Mouse (Mus musculus): ENCODE data around the gene Lrrc56. TPM values are rescaled to one million over a fixed set of nuclear protein-coding genes. Genes with fewer than 3 reads are reported as not detected.
A peak's percentile ranks its signal among the peaks of the same experiment; 100 is the strongest.

The Lrrc56 gene
- 5.3 and 6.5 TPM in 2 replicates for polyA plus RNA-seq (2015; fragmentation: Nextera tagmentation; extraction: Ambion mirVana)

DNA sequence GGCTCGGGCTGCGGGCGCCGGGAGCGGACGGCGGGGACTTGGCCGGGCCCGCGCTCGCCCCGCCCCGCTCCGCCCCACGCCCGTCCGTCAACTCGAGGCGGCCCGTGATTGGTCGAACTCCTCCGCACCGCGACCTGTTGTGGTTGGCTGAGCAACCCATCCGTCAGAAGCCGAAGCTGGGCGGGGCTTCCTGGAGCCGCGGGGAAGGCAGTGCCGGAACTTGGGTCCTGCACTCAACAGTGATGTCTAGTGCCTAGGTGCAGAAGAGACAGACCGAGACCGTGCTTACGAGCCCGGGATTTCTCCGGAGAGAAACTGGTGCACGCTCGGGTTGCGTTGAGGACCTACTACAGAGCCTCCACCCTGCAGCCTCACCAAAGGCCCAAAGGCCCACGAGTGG is at the start of gene Lrrc56, which contains the start of gene Hras:
Gene Lrrc56 (plus strand): TSS at position 210 of the 400 bp plus-strand sequence.
Gene Hras (minus strand): TSS at position 58 of the 400 bp plus-strand sequence.
- Histone ChIP-seq H3K27ac (ENCODE audit: low read length) (peak within 1 kb of the TSS; percentile 90), H3K9me3 (ENCODE audit: control insufficient read depth, low read length) (no peaks in the 10 kb centered on the region), H3K9ac (ENCODE audit: low read depth, low read length) (peak within 1 kb of the TSS; percentile 92), H3K4me2 (ENCODE audit: low read depth, low read length) (peak within 1 kb of the TSS; percentile 97), H3K4me1 (ENCODE audit: control insufficient read depth, insufficient read depth, low read length) (peaks cover 17% of the 10 kb centered on the region), H3K27me3 (replicated peaks; ENCODE audit: control insufficient read depth, insufficient read depth, low read length) (no peaks in the 10 kb centered on the region), H3K4me3 (ENCODE audit: low read length) (peak within 1 kb of the TSS; percentile 92), H3K36me3 (ENCODE audit: control insufficient read depth, insufficient read depth, low read length) (peaks cover 16% of the 10 kb centered on the region)
- ATAC-seq = peak; percentile 95
- under 1% methylated on average over 38 of the region's 39 CpGs for WGBS

GRCm38 (mm10) chr7:141144650-141145049 is 49.3 kb upstream of the Lrrc56 start:
- Histone ChIP-seq H3K9me3 (ENCODE audit: control insufficient read depth, low read length) (no peaks in the 10 kb centered on the region), H3K4me3 (ENCODE audit: low read length) (no peak overlapping the region), H3K27ac (ENCODE audit: low read length) (no peak overlapping the region), H3K4me1 (ENCODE audit: control insufficient read depth, insufficient read depth, low read length) (no peaks in the 10 kb centered on the region), H3K27me3 (replicated peaks; ENCODE audit: control insufficient read depth, insufficient read depth, low read length) (no peaks in the 10 kb centered on the region), H3K4me2 (ENCODE audit: low read depth, low read length) (no peak overlapping the region), H3K9ac (ENCODE audit: low read depth, low read length) (no peak overlapping the region), H3K36me3 (ENCODE audit: control insufficient read depth, insufficient read depth, low read length) (no peaks in the 10 kb centered on the region)
- 81% methylated on average over 3 of the region's 3 CpGs for WGBS
- ATAC-seq = no peak

GRCm38 (mm10) chr7:141145403-141145802 is 48.6 kb upstream of the Lrrc56 start:
- Histone ChIP-seq H3K36me3 (ENCODE audit: control insufficient read depth, insufficient read depth, low read length) (no peaks in the 10 kb centered on the region), H3K27ac (ENCODE audit: low read length) (no peak overlapping the region), H3K9ac (ENCODE audit: low read depth, low read length) (no peak overlapping the region), H3K27me3 (replicated peaks; ENCODE audit: control insufficient read depth, insufficient read depth, low read length) (no peaks in the 10 kb centered on the region), H3K4me1 (ENCODE audit: control insufficient read depth, insufficient read depth, low read length) (no peaks in the 10 kb centered on the region), H3K4me3 (ENCODE audit: low read length) (no peak overlapping the region), H3K4me2 (ENCODE audit: low read depth, low read length) (no peak overlapping the region), H3K9me3 (ENCODE audit: control insufficient read depth, low read length) (no peaks in the 10 kb centered on the region)
- ATAC-seq = no peak
- WGBS = 87% methylated on average over 1 of the region's 1 CpGs

DNA sequence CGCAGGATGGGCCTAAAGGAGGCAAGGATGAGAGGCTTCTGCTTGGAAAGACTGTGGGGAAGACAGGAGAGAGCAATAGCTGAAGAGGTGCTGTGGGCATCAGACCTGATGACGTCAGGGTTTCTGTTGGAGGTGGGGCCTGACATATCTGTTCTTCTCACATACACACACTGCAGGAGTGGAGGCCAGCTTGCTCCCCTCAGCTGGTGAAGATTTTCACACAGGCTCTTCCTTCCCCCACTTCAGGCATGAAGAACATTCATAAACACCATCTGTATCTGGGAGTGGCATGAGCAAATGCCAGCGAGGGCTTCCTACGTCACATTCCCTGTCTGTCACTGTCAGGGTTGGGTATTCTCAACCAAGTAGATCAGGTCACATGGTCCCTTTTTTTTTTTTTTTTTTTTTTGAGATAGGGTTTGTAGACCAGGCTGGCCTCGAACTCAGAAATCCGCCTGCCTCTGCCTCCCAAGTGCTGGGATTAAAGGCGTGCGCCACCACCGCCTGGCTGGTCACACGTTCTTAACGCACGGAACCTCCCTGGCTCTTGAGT is 47.8 kb upstream of the Lrrc56 start:
- H3K9ac ChIP-seq (ENCODE audit: low read depth, low read length) = no peak overlapping the region
- H3K4me2 ChIP-seq (ENCODE audit: low read depth, low read length) = no peak overlapping the region
- WGBS = 91% methylated on average over 12 of the region's 12 CpGs
- H3K4me1 ChIP-seq (ENCODE audit: control insufficient read depth, insufficient read depth, low read length) = no peaks in the 10 kb centered on the region
- no peaks in the 10 kb centered on the region for H3K27me3 ChIP-seq (replicated peaks; ENCODE audit: control insufficient read depth, insufficient read depth, low read length)
- no peak for ATAC-seq
- H3K9me3 ChIP-seq (ENCODE audit: control insufficient read depth, low read length) = no peaks in the 10 kb centered on the region
- no peaks in the 10 kb centered on the region for H3K36me3 ChIP-seq (ENCODE audit: control insufficient read depth, insufficient read depth, low read length)
- no peak overlapping the region for H3K27ac ChIP-seq (ENCODE audit: low read length)
- no peak overlapping the region for H3K4me3 ChIP-seq (ENCODE audit: low read length)

GRCm38 (mm10) chr7:141147044-141147443 is 46.9 kb upstream of the Lrrc56 start:
- Histone ChIP-seq H3K27me3 (replicated peaks; ENCODE audit: control insufficient read depth, insufficient read depth, low read length) (no peaks in the 10 kb centered on the region), H3K36me3 (ENCODE audit: control insufficient read depth, insufficient read depth, low read length) (0 out of 2 replicates have a peak, but pooled peaks cover 3% of the 10 kb centered on the region), H3K4me1 (ENCODE audit: control insufficient read depth, insufficient read depth, low read length) (no peaks in the 10 kb centered on the region), H3K4me3 (ENCODE audit: low read length) (no peak overlapping the region), H3K4me2 (ENCODE audit: low read depth, low read length) (no peak overlapping the region), H3K27ac (ENCODE audit: low read length) (no peak overlapping the region), H3K9ac (ENCODE audit: low read depth, low read length) (no peak overlapping the region), H3K9me3 (ENCODE audit: control insufficient read depth, low read length) (no peaks in the 10 kb centered on the region)
- no peak for ATAC-seq
- 76% methylated on average over 6 of the region's 6 CpGs for WGBS

DNA sequence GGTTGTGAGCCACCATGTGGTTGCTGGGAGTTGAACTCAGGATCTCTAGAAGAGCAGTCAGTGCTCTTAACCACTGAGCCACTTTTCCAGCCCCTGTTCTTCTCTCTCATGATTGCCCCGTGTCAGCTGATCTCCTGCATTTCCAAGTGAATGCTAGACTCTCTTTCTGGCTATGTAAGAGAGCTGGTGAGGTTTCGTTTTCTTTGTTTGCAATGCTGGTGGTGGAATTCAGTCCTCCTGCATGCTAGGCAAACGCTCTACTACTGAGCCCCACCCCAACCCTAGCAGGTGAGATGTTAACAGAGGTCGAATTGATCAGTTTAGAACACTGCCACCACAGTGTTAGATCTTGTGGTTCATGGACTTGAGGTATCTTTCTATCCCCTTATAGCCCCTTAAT is 45.3 kb upstream of the Lrrc56 start:
- 0 out of 2 replicates have a peak, but pooled peaks cover 3% of the 10 kb centered on the region for H3K36me3 ChIP-seq (ENCODE audit: control insufficient read depth, insufficient read depth, low read length)
- ATAC-seq = no peak
- H3K27ac ChIP-seq (ENCODE audit: low read length) = no peak overlapping the region
- H3K9ac ChIP-seq (ENCODE audit: low read depth, low read length) = no peak overlapping the region
- H3K27me3 ChIP-seq (replicated peaks; ENCODE audit: control insufficient read depth, insufficient read depth, low read length) = no peaks in the 10 kb centered on the region
- H3K9me3 ChIP-seq (ENCODE audit: control insufficient read depth, low read length) = no peaks in the 10 kb centered on the region
- no peak overlapping the region for H3K4me2 ChIP-seq (ENCODE audit: low read depth, low read length)
- no peak overlapping the region for H3K4me3 ChIP-seq (ENCODE audit: low read length)
- 57% methylated on average over 4 of the region's 4 CpGs for WGBS
- no peaks in the 10 kb centered on the region for H3K4me1 ChIP-seq (ENCODE audit: control insufficient read depth, insufficient read depth, low read length)

GRCm38 (mm10) chr7:141155362-141155761 is 38.6 kb upstream of the Lrrc56 start:
- Histone ChIP-seq H3K4me2 (ENCODE audit: low read depth, low read length) (no peak overlapping the region), H3K27me3 (replicated peaks; ENCODE audit: control insufficient read depth, insufficient read depth, low read length) (no peaks in the 10 kb centered on the region), H3K27ac (ENCODE audit: low read length) (no peak overlapping the region), H3K4me3 (ENCODE audit: low read length) (no peak overlapping the region), H3K9ac (ENCODE audit: low read depth, low read length) (no peak overlapping the region), H3K36me3 (ENCODE audit: control insufficient read depth, insufficient read depth, low read length) (peaks cover 10% of the 10 kb centered on the region; the same call in 1 of the 2 replicates), H3K9me3 (ENCODE audit: control insufficient read depth, low read length) (no peaks in the 10 kb centered on the region), H3K4me1 (ENCODE audit: control insufficient read depth, insufficient read depth, low read length) (no peaks in the 10 kb centered on the region)
- WGBS = 83% methylated on average over 9 of the region's 9 CpGs
- no peak for ATAC-seq

DNA sequence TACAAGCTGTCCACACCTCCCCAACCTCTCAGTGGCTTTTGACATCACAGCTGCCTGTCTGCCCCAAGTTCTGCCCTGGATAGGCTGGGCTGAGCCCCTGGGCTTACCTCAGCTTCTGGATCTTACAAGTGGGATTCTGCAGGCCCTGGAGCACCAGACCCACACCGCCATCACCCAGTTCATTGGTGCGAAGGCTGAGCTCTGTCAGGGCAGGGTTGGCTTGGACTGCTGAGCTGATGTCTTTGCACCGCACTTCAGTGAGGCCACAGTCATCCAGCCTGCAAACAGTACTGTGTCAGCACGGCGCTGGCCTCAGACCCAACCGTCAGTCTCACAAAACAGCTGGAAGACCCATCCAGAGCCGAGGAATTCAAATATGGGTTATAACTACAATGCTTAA is 29.6 kb upstream of the Lrrc56 start:
- Histone ChIP-seq H3K4me2 (ENCODE audit: low read depth, low read length) (no peak overlapping the region), H3K4me3 (ENCODE audit: low read length) (no peak overlapping the region), H3K36me3 (ENCODE audit: control insufficient read depth, insufficient read depth, low read length) (peaks cover 25% of the 10 kb centered on the region), H3K9me3 (ENCODE audit: control insufficient read depth, low read length) (no peaks in the 10 kb centered on the region), H3K27ac (ENCODE audit: low read length) (no peak overlapping the region), H3K9ac (ENCODE audit: low read depth, low read length) (0 out of 2 replicates have a peak overlapping the region, but pooled peaks have one; percentile 13), H3K4me1 (ENCODE audit: control insufficient read depth, insufficient read depth, low read length) (peaks cover 21% of the 10 kb centered on the region), H3K27me3 (replicated peaks; ENCODE audit: control insufficient read depth, insufficient read depth, low read length) (no peaks in the 10 kb centered on the region)
- no peak for ATAC-seq
- 92% methylated on average over 7 of the region's 7 CpGs for WGBS

DNA sequence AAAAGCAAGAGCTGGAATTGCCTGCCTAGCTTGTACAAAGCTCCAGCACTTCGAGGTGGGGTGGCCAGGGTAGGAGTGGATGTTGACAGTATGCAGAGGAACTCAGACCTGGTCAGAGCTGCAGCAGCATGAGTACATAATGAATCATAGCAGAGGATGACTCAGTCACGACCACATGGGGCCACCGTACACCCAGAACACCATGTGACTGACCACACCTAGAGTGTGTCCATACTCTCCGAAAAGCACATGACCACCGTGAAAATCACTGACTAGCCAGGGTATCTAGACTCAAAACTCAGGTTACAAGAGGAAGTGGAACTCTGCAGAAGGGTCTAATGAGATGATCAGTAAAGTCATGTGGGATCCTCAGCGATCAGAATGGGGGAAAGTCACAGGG is 29.1 kb upstream of the Lrrc56 start:
- peaks cover 21% of the 10 kb centered on the region for H3K4me1 ChIP-seq (ENCODE audit: control insufficient read depth, insufficient read depth, low read length)
- H3K27ac ChIP-seq (ENCODE audit: low read length) = no peak overlapping the region
- no peak overlapping the region for H3K4me3 ChIP-seq (ENCODE audit: low read length)
- H3K9me3 ChIP-seq (ENCODE audit: control insufficient read depth, low read length) = no peaks in the 10 kb centered on the region
- peaks cover 25% of the 10 kb centered on the region for H3K36me3 ChIP-seq (ENCODE audit: control insufficient read depth, insufficient read depth, low read length)
- no peaks in the 10 kb centered on the region for H3K27me3 ChIP-seq (replicated peaks; ENCODE audit: control insufficient read depth, insufficient read depth, low read length)
- H3K9ac ChIP-seq (ENCODE audit: low read depth, low read length) = no peak overlapping the region
- no peak overlapping the region for H3K4me2 ChIP-seq (ENCODE audit: low read depth, low read length)
- 60% methylated on average over 6 of the region's 6 CpGs for WGBS
- ATAC-seq = peak; percentile 64
